Mouse (Mus musculus) ovary, adult 10 weeks (tissue): ENCODE data around the gene Apbb1. TPM values are rescaled to one million over a fixed set of nuclear protein-coding genes. Genes with fewer than 3 reads are reported as not detected.

Source experiments
- polyA plus RNA-seq: library from polyadenylated mRNA; stranded (reverse); fragments of 350-450 nt; fragmentation: Illumina TruSeq; extraction: RNeasy Lipid Tissue Mini Kit (QIAGEN cat#74804); gene quantifications from one replicate; pipeline ENCODE4 v1.2.3, GENCODE M21; 2014

Apbb1 gene
- 1.1 TPM for polyA plus RNA-seq

GRCm38 (mm10) chr7:105581094-105581703 is at the start of gene Apbb1:
Apbb1 (minus strand) TSS chr7:105581653.

DNA sequence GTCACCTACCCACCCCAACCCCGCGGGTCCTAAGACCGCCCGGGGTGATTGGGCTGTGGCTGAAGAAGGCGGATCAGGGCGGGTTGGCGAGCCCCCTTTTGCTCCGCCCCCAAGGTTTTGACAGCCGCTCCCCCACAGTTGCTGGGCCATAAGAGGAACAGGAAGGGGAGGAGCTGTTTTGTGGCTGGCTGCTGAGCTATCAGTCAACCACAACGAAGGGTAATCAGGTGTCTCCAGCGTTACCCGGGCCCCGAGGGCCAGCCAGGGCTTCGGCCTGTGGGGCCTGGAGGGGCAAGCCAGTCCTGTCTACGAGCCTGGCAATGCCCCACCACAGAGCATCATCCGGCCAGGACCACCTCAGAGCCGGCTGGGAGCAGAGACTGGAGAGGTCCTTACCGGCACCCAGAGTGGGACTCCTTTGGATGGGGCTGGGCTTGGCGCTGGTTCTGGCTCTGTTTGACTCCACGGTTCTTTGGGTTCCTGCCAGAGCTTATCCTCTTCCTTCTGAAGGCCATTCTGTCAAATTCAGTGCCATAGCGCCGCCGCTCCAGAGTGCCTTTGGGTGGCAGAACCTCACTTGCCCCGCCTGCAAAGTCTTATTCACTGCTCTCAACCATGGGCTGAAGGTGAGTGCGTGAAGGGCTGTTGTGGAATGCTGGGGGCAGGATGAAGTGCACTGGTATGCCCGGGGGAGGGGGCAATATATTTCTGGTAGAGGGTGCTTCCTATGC is 27.1 kb downstream of the Apbb1 start, which contains the start of gene Smpd1:
TSS of gene Smpd1 (plus strand) at position 149 of the 731 bp plus-strand sequence.

Other genes starting within 250 kb of the Apbb1 start
- gene Olfr690, start 247.5 kb downstream of the Apbb1 start, polyA plus RNA-seq, result not detected
- gene Olfr691, start 239.4 kb downstream of the Apbb1 start, polyA plus RNA-seq, result not detected
- not detected for gene Olfr692, start 213.4 kb downstream of the Apbb1 start, polyA plus RNA-seq
- not detected for gene Gm5901, start 206.6 kb downstream of the Apbb1 start, polyA plus RNA-seq
- gene Fam160a2, start 181.6 kb downstream of the Apbb1 start, polyA plus RNA-seq, result 20.0 TPM
- gene Cnga4, start 177.1 kb downstream of the Apbb1 start, polyA plus RNA-seq, result not detected
- gene Cckbr, start 155.9 kb downstream of the Apbb1 start, polyA plus RNA-seq, result 0.29 TPM
- 10.7 TPM for gene Cavin3, start 99.4 kb downstream of the Apbb1 start, polyA plus RNA-seq
- 2.7 TPM for gene Smpd1, start 27.3 kb downstream of the Apbb1 start, polyA plus RNA-seq
- not detected for gene Hpx, start 18.5 kb upstream of the Apbb1 start, polyA plus RNA-seq
- 2.9 TPM for gene Trim3, start 51.9 kb upstream of the Apbb1 start, polyA plus RNA-seq
- 30.5 TPM for gene Timm10b, start 58.4 kb upstream of the Apbb1 start, polyA plus RNA-seq
- 9.0 TPM for gene Arfip2, start 58.8 kb upstream of the Apbb1 start, polyA plus RNA-seq
- gene Gm45799, start 58.9 kb upstream of the Apbb1 start, polyA plus RNA-seq, result 2.3 TPM
- 1.9 TPM for gene Dnhd1, start 69.2 kb upstream of the Apbb1 start, polyA plus RNA-seq
- gene Ilk, start 154.9 kb upstream of the Apbb1 start, polyA plus RNA-seq, result 52.2 TPM
- 45.1 TPM for gene Rrp8, start 155.7 kb upstream of the Apbb1 start, polyA plus RNA-seq
- 7.6 TPM for gene Taf10, start 162.7 kb upstream of the Apbb1 start, polyA plus RNA-seq
- gene Tpp1, start 170.6 kb upstream of the Apbb1 start, polyA plus RNA-seq, result 140 TPM
- gene Dchs1, start 206.0 kb upstream of the Apbb1 start, polyA plus RNA-seq, result 0.26 TPM
- gene Mrpl17, start 229.4 kb upstream of the Apbb1 start, polyA plus RNA-seq, result 10.7 TPM